Mouse (Mus musculus) neural tube, embryonic 15.5 days (tissue): ENCODE results near the gene Vil1. TPM values are rescaled to one million over a fixed set of nuclear protein-coding genes. Genes with fewer than 3 reads are reported as not detected.

Experiments
- ATAC-seq: fragments of 200-750 bp; cut with Nextera tagmentation; 2 replicates; pipeline ENCODE4 v1.8.0; 2017; ENCODE audit warnings: mild to moderate bottlenecking, moderate TSS enrichment, moderate library complexity; ENCODE audit not compliant: low FRiP score
- H3K27ac ChIP-seq: fragments of 300-500 bp; sonication (generic); replicated peaks from 2 replicates; pipeline ENCODE4 v1.5.1; 2015; ENCODE audit warnings: mild to moderate bottlenecking, inconsistent platforms
- H3K27me3 ChIP-seq: fragments of 300-500 bp; sonication (generic); replicated peaks from 2 replicates; pipeline ENCODE4 v1.6.1; 2015; ENCODE audit warnings: inconsistent platforms
- H3K36me3 ChIP-seq: fragments of 300-500 bp; sonication (generic); 2 replicates; pipeline ENCODE4 v1.6.1; 2015; ENCODE audit warnings: inconsistent platforms
- H3K4me1 ChIP-seq: fragments of 300-500 bp; sonication (generic); 2 replicates; pipeline ENCODE4 v1.6.1; 2015; ENCODE audit warnings: inconsistent platforms
- H3K4me2 ChIP-seq: fragments of 300-500 bp; sonication (generic); 2 replicates; pipeline ENCODE4 v1.6.1; 2015; ENCODE audit warnings: inconsistent platforms, mild to moderate bottlenecking, moderate library complexity
- H3K4me3 ChIP-seq: fragments of 300-500 bp; sonication (generic); replicated peaks from 2 replicates; pipeline ENCODE4 v1.5.1; 2015; ENCODE audit warnings: mild to moderate bottlenecking, inconsistent platforms
- H3K9ac ChIP-seq: fragments of 300-500 bp; sonication (generic); replicated peaks from 2 replicates; pipeline ENCODE4 v1.6.1; 2015; ENCODE audit warnings: mild to moderate bottlenecking, inconsistent platforms
- H3K9me3 ChIP-seq: fragments of 300-500 bp; sonication (generic); replicated peaks from 2 replicates; pipeline ENCODE4 v1.6.1; 2016; ENCODE audit warnings: inconsistent platforms
- WGBS: fragments of 180-500 bp; shearing (Covaris S2); methylation state at CpG from one replicate; pipeline ENCODE4 v1.1.7; 2015; ENCODE audit warnings: mixed read lengths; 5-methylcytosine and 5-hydroxymethylcytosine counted together
- polyA plus RNA-seq: library from polyadenylated mRNA; unstranded; fragments of >200 nt; fragmentation: Nextera tagmentation; extraction: Ambion mirVana; gene quantifications from 2 replicates; pipeline ENCODE4 v1.2.1, GENCODE M21; 2015

Vil1 gene
- polyA plus RNA-seq, 1 experiment from 2014 or later: 0.33 TPM

DNA sequence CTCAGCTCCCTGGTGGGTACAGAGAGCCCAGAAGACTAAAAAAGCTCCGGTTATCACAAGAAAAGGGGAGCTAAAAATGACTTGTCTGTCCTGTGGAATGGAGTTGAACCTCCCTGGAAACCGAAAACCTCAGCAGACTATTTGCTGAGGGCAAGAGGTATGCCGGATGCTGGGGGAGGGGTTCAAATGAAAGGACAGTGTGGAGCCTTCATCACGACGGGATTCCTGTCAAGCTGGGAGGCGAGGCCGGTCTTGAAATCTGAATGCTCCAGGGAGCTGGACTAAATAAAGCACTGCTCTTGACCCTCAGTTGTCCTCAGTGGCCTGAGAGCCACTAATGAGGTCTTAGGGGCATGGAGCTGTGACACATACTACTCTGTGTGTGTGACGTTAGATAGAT, 14.0 kb downstream of the Vil1 start:
- 42% methylated on average over 8 of the region's 8 CpGs for WGBS
- Histone ChIP-seq H3K4me2 (no peak overlapping the region), H3K4me1 (no peaks in the 10 kb centered on the region), H3K36me3 (no peaks in the 10 kb centered on the region), H3K27me3 (no peaks in the 10 kb centered on the region), H3K9ac (no peak overlapping the region), H3K27ac (no peak overlapping the region), H3K9me3 (no peaks in the 10 kb centered on the region), H3K4me3 (no peak overlapping the region)
- no peak for ATAC-seq

DNA sequence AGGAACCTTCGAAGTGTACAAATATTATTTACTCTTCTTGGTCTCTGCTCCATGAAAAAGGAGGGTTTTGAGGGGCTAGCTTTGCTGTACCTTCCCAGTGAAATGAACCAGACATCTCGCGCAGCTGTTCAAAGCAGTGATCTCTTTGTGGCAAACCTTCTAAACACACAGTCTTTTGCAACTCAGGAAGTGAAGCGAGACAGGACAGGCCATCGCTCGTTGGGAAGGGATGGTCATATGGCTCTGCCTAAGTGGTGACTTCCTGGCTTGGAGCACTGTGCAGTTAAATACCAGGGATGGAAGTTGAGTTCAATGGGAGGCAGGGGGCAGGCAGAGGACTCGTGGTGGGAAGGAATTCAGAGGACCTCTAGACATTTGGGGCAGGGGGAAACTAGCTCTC, 16.7 kb downstream of the Vil1 start:
- no peak for ATAC-seq

DNA sequence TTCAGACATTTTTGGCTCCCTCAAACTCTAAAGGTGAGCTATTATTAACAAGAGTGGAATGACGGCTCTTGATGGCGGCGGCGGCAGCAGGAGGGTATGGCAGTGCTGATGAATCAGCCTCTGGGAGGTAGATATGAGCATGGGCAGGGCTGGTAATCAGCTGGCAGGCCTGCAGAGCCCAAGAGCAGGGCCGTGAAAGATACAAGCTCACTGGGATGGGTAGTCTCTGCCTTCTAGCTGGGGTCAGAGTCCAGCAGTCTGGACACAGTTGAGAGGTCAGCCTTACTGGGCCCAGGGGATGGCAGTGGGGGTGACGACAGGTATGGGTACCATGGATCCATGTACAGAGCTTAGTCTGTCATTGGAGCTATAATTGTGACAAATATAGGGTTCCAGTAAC, 24.0 kb downstream of the Vil1 start:
- Histone ChIP-seq H3K9ac (no peak overlapping the region), H3K4me2 (no peak overlapping the region), H3K36me3 (peaks cover 20% of the 10 kb centered on the region), H3K4me1 (no peaks in the 10 kb centered on the region), H3K9me3 (no peaks in the 10 kb centered on the region), H3K27ac (no peak overlapping the region), H3K27me3 (no peaks in the 10 kb centered on the region), H3K4me3 (no peak overlapping the region)
- WGBS: 71% methylated on average over 6 of the region's 6 CpGs
- ATAC-seq: no peak

More for the DNA sequence above, 16.7 kb downstream of the Vil1 start:
- no peak overlapping the region for H3K4me2 ChIP-seq
- H3K9ac ChIP-seq: no peak overlapping the region
- no peaks in the 10 kb centered on the region for H3K27me3 ChIP-seq
- no peaks in the 10 kb centered on the region for H3K4me1 ChIP-seq
- no peaks in the 10 kb centered on the region for H3K9me3 ChIP-seq
- H3K36me3 ChIP-seq: no peaks in the 10 kb centered on the region
- no peak overlapping the region for H3K27ac ChIP-seq
- H3K4me3 ChIP-seq: no peak overlapping the region
- 75% methylated on average over 7 of the region's 7 CpGs for WGBS

DNA sequence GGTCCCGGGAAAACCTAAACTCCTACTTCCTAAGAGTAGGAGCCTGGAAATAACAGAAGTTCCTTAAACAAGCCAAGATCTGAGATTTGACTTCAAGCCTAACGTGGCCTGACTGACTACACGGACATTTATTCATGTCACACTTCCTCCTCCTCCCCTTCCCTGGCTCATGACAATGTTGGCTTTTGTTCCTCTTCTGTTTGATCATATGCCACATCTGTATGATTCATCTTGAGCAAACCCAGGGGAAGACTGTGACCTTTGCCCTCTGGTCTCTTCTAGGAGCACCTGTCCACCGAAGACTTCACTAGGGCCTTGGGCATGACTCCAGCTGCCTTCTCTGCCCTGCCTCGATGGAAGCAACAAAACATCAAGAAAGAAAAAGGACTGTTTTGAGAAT, 25.4 kb downstream of the Vil1 start:
- Histone ChIP-seq H3K36me3 (peaks cover 30% of the 10 kb centered on the region), H3K4me3 (no peak overlapping the region), H3K27ac (no peak overlapping the region), H3K4me1 (no peaks in the 10 kb centered on the region), H3K9ac (no peak overlapping the region), H3K27me3 (no peaks in the 10 kb centered on the region), H3K9me3 (no peaks in the 10 kb centered on the region), H3K4me2 (no peak overlapping the region)
- WGBS: 79% methylated on average over 5 of the region's 5 CpGs
- no peak for ATAC-seq

DNA sequence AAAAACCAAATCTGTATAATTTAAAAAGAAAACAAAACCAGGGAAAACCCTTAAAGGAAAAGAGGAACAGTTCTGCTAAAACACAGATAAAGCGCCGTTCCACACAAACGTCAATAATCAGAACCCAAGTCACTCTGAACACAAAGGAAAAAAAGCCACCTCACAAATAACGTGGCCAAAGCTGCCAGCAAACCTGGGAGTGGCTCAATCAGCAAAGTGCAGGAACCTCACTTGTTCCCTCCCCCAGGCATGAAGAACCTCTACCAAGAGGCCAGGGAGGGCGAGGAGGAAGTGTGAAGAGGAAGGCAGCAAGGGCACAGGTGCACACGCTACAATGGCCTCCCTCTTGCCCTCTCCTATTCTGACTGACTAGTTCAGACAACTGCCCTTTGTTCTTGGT, 26.4 kb downstream of the Vil1 start:
- H3K9ac ChIP-seq: no peak overlapping the region
- no peak for ATAC-seq
- no peak overlapping the region for H3K4me2 ChIP-seq
- H3K4me1 ChIP-seq: no peaks in the 10 kb centered on the region
- no peaks in the 10 kb centered on the region for H3K27me3 ChIP-seq
- H3K4me3 ChIP-seq: no peak overlapping the region
- no peaks in the 10 kb centered on the region for H3K9me3 ChIP-seq
- peaks cover 34% of the 10 kb centered on the region for H3K36me3 ChIP-seq
- 86% methylated on average over 6 of the region's 6 CpGs for WGBS
- H3K27ac ChIP-seq: no peak overlapping the region

DNA sequence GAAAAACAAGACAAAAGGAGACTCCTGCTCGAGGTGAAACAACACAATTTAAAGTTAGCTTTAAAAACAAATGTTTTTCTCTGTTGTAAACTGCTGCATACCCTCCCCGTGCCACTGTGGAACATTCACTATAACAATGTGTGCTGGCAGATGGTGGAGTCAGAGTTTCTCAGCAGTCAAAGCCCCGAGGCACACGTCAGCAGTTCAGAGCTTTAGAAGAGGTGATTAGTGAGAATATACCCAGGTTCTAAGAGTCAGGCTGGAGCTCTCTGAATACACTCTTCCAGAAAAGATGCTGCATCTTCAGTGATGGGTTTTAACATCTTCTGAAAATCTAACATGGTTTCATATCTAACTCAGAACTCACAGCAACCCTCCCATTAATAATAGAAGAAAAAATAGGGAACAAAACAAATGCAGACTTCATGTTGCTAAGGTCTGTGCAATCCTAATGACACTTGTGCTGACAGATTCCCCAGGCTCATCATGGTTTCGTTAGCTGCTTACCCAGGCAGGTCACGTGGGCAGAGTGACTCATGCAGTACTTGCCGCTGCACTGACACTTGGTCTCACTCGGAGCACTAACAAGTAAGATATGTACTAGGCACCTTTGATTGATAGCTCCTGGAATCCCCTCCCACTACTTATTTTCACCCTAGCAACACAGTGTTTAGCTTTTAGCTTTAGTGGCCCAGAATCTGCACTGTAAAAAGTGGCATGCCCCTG, 28.7 kb downstream of the Vil1 start:
- WGBS: 70% methylated on average over 8 of the region's 8 CpGs
- no peak overlapping the region for H3K27ac ChIP-seq
- no peaks in the 10 kb centered on the region for H3K27me3 ChIP-seq
- H3K36me3 ChIP-seq: peaks cover 47% of the 10 kb centered on the region
- H3K9ac ChIP-seq: no peak overlapping the region
- H3K4me1 ChIP-seq: no peaks in the 10 kb centered on the region
- H3K4me2 ChIP-seq: no peak overlapping the region
- no peak overlapping the region for H3K4me3 ChIP-seq
- H3K9me3 ChIP-seq: no peaks in the 10 kb centered on the region
- ATAC-seq: no peak

DNA sequence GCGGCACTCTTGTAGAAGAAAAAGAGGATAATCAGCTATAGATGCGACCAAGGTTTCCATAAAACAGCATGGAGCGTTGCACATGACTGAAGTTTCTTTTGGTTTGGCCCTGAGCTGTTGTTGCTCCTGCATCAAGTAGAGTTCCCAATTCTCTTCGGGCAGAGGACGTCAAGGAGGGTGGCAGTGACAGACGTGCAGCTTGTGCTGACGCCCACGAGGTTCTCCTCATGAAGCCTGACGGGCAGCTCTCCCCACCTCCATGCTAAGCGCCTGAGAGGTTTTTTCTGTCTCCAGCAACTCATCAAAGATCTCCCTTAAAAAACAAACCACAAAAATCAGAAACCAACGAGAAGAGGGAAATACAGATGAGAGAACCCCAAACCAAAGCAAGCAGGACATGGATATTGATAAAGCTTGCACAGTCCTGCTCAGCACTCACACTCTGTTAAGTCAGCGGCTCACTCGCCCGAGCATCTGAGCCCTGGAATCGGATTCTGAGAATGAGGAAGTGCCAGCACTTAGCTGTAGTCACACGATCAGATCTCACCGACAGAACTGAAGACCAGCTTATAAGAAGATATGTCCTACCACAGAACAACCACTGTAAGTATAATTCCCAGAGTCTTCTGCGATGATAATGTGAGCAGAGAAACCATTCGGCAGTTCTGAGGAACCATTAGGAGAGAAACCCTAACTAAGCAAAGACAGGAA, 30.1 kb downstream of the Vil1 start:
- Histone ChIP-seq H3K27ac (no peak overlapping the region), H3K36me3 (peaks cover 52% of the 10 kb centered on the region), H3K27me3 (no peaks in the 10 kb centered on the region), H3K4me3 (no peak overlapping the region), H3K4me2 (no peak overlapping the region), H3K4me1 (no peaks in the 10 kb centered on the region), H3K9ac (no peak overlapping the region), H3K9me3 (no peaks in the 10 kb centered on the region)
- 90% methylated on average over 19 of the region's 19 CpGs for WGBS
- no peak for ATAC-seq

DNA sequence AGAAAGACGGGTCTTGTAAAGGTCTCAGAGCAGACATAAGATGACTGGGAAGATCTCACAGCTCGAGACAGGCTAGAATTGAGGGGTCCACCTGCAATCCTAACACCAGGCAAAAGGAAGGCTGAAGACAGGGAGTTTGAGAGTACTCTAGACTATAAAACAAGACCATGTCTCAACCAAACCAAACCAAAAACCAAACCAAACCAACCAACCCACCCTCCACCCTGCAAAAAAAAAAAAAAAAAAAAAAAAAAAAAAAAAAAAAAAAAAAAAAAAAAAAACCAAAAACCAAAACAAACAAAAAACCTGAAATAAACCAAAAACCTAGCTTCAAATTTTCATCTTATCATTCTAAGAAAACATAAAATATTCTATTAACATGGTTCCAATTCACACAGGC, 35.4 kb downstream of the Vil1 start:
- Histone ChIP-seq H3K27ac (no peak overlapping the region), H3K9ac (no peak overlapping the region), H3K36me3 (peaks cover 51% of the 10 kb centered on the region), H3K4me1 (no peaks in the 10 kb centered on the region), H3K27me3 (no peaks in the 10 kb centered on the region), H3K4me2 (no peak overlapping the region), H3K4me3 (no peak overlapping the region), H3K9me3 (no peaks in the 10 kb centered on the region)
- WGBS: 91% methylated on average over 2 of the region's 2 CpGs
- ATAC-seq: no peak

DNA sequence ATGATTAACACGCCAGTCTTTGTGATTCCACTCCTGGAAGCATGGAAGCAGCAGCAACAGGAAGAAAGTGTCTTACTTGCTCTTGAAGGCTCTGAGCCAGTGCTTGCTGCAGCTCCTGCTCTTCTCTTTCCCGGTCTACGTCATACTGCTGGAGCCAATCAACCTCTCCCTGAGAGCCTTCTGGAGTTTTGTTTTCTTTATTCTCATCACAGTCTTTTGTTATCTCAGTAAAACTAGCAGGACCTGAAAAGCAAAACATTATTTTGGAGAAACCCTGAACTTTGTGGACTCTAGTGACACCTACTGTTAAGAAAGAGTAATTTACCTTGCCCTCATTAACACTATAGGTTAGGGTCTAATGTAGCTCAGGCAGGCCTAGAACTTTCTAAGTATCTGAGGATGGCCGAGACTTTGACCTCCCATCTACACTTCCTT, 43.5 kb downstream of the Vil1 start:
- H3K9ac ChIP-seq: no peak overlapping the region
- peaks cover 64% of the 10 kb centered on the region for H3K36me3 ChIP-seq
- 65% methylated on average over 4 of the region's 4 CpGs for WGBS
- no peaks in the 10 kb centered on the region for H3K4me1 ChIP-seq
- ATAC-seq: no peak
- no peak overlapping the region for H3K4me3 ChIP-seq
- no peaks in the 10 kb centered on the region for H3K27me3 ChIP-seq
- H3K27ac ChIP-seq: no peak overlapping the region
- no peak overlapping the region for H3K4me2 ChIP-seq
- H3K9me3 ChIP-seq: no peaks in the 10 kb centered on the region

DNA sequence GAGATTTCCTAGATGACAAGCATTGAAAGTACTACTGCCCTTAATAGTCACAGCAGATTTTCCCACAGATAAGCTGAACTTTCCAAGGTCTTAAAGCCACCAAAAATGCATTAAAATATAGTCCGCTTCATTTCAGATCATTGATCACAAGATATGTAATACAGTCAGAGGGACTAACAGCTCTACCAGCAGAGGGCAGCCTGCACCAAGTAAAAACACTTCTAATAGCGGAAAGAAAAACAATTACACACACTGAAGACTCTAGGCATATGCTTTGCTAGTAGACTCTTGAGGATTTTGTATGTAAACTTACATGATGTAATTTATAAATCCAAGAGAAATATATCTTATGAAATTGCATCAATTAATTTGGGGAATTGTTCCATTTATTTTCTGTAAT, 51.1 kb downstream of the Vil1 start:
- Histone ChIP-seq H3K36me3 (peaks cover 42% of the 10 kb centered on the region), H3K4me2 (no peak overlapping the region), H3K27ac (no peak overlapping the region), H3K27me3 (no peaks in the 10 kb centered on the region), H3K9me3 (no peaks in the 10 kb centered on the region), H3K4me1 (no peaks in the 10 kb centered on the region), H3K9ac (no peak overlapping the region), H3K4me3 (no peak overlapping the region)
- 76% methylated on average over 2 of the region's 2 CpGs for WGBS
- no peak for ATAC-seq
